In the genomic region with DNA sequence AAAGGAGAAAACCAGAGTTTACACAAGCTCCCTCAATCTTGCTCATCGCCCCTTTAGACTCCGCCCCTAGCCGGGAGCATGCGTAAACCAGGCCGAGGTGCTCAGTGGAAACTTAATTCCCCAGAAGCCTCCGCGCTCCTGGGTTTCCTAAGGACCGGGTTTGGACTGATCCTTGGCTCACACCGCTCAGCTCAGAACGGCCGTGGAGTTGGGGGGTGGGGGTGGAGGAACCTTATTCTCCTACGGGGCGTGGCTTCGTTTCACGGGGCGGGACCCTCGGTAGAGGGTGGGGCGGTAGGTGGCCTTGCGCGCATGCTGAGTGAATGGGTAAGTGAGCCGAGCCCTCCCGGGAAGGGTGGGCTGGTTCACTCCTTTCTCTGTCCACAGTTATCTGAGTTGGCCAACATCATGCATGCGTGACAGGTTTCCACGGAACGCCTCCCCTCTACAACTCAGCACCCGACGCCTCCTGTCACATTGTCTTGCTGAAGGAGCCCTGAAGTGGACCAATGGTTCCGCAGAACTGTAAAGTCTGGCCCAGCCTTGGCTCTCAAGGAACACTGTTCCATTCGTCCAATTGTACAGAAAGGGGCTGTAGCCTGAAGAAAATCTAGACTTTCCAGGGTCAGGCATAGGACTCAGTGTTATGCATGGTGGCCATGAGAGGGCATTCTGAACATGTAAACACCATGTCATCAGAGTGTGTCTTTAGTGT, we compare ENCODE assay signal across 8 mouse cellular contexts. TPM values are rescaled to one million over a fixed set of nuclear protein-coding genes. Genes with fewer than 3 reads are reported as not detected.
DNase-seq lines count a peak whose midpoint lies in the region; ATAC-seq and TF ChIP-seq lines count a peak whose summit lies in the region.

No protein-coding gene starts in this region.

- no peaks in the 10 kb centered on the region for H3K9me3 ChIP-seq in G1E (replicated peaks)
- no peaks in the 10 kb centered on the region for H3K9me3 ChIP-seq in forebrain, embryonic 11.5 days (ENCODE audit: control insufficient read depth, low read length)
- H3K9me3 ChIP-seq in heart, embryonic 16.5 days (replicated peaks; ENCODE audit: control insufficient read depth, low read length), result no peaks in the 10 kb centered on the region
- no peaks in the 10 kb centered on the region for H3K9me3 ChIP-seq in liver, embryonic 16.5 days (replicated peaks; ENCODE audit: control insufficient read depth, low read length)
- no peaks in the 10 kb centered on the region for H3K9me3 ChIP-seq in neural tube, embryonic 11.5 days (ENCODE audit: control insufficient read depth, low read length)

- peak overlapping the region; percentile 69; the same call in 1 of the 2 replicates for H3K4me3 ChIP-seq in G1E (ENCODE audit: low read depth, low read length)
- peak overlapping the region; percentile 28 for H3K4me3 ChIP-seq in forebrain, embryonic 11.5 days (ENCODE audit: low read depth, low read length)
- peak overlapping the region; percentile 49 for H3K4me3 ChIP-seq in heart, embryonic 16.5 days (ENCODE audit: low read length)
- H3K4me3 ChIP-seq in liver, embryonic 16.5 days (ENCODE audit: low read depth, low read length), result peak overlapping the region; percentile 56
- H3K4me3 ChIP-seq in neural tube, embryonic 11.5 days (ENCODE audit: low read depth, low read length), result peak overlapping the region; percentile 37

- H3K27me3 ChIP-seq in G1E (ENCODE audit: insufficient read depth, low read length), result peaks cover 49% of the 10 kb centered on the region
- H3K27me3 ChIP-seq in forebrain, embryonic 11.5 days (ENCODE audit: control insufficient read depth, insufficient read depth, low read length), result peaks cover 6% of the 10 kb centered on the region; the same call in 1 of the 2 replicates
- peaks cover 18% of the 10 kb centered on the region; the same call in 1 of the 2 replicates for H3K27me3 ChIP-seq in heart, embryonic 16.5 days (ENCODE audit: control insufficient read depth, insufficient read depth, low read length)
- peaks cover 29% of the 10 kb centered on the region for H3K27me3 ChIP-seq in liver, embryonic 16.5 days (ENCODE audit: control insufficient read depth, insufficient read depth, low read depth, low read length)
- peaks cover 19% of the 10 kb centered on the region for H3K27me3 ChIP-seq in neural tube, embryonic 11.5 days (ENCODE audit: control insufficient read depth, insufficient read depth, low read length)

- peaks cover 85% of the 10 kb centered on the region for H3K4me1 ChIP-seq in G1E (ENCODE audit: insufficient read depth, low read depth, low read length)
- H3K4me1 ChIP-seq in forebrain, embryonic 11.5 days (replicated peaks; ENCODE audit: control insufficient read depth, insufficient read depth, low read length), result no peaks in the 10 kb centered on the region; the same call in 1 of the 2 replicates
- peaks cover 13% of the 10 kb centered on the region for H3K4me1 ChIP-seq in heart, embryonic 16.5 days (ENCODE audit: control insufficient read depth, insufficient read depth, low read length)
- peaks cover 19% of the 10 kb centered on the region for H3K4me1 ChIP-seq in liver, embryonic 16.5 days (ENCODE audit: control insufficient read depth, low read depth, low read length)
- peaks cover 18% of the 10 kb centered on the region for H3K4me1 ChIP-seq in neural tube, embryonic 11.5 days (ENCODE audit: control insufficient read depth, insufficient read depth, low read length)

- peak overlapping the region; percentile 97 for H3K4me2 ChIP-seq in forebrain, embryonic 11.5 days (ENCODE audit: low read depth, low read length, severe bottlenecking)
- peak overlapping the region; percentile 71 for H3K4me2 ChIP-seq in heart, embryonic 16.5 days (ENCODE audit: low read depth, low read length)
- peak overlapping the region; percentile 73 for H3K4me2 ChIP-seq in liver, embryonic 16.5 days (ENCODE audit: low read depth, low read length)
- peak overlapping the region; percentile 98 for H3K4me2 ChIP-seq in neural tube, embryonic 11.5 days (ENCODE audit: low read depth)

- WGBS in forebrain, embryonic 11.5 days, result 1% methylated on average over 29 of the region's 29 CpGs
- 1% methylated on average over 29 of the region's 29 CpGs for WGBS in heart, embryonic 16.5 days
- WGBS in liver, embryonic 16.5 days (ENCODE audit: insufficient replicate concordance), result under 1% methylated on average over 29 of the region's 29 CpGs
- under 1% methylated on average over 29 of the region's 29 CpGs for WGBS in neural tube, embryonic 11.5 days

- peak; percentile 31; the same call in 1 of the 2 replicates for ATAC-seq in G1E (ENCODE audit: extremely low read depth, insufficient number of reproducible peaks, low FRiP score, poor library complexity, severe bottlenecking)
- peak; percentile 72 for ATAC-seq in forebrain, embryonic 11.5 days (replicated peaks; ENCODE audit: low FRiP score)
- ATAC-seq in heart, embryonic 16.5 days (replicated peaks; ENCODE audit: extremely low read depth, insufficient read depth, low FRiP score), result peak; percentile 75
- ATAC-seq in liver, embryonic 16.5 days (ENCODE audit: low read depth), result peak; percentile 69
- peak; percentile 70 for ATAC-seq in neural tube, embryonic 11.5 days (ENCODE audit: insufficient read depth, low FRiP score, low TSS enrichment)

- DNase-seq in G1E (ENCODE audit: low spot score), result no peak
- DNase-seq in brain, embryonic 18.5 days (ENCODE audit: low read depth, low spot score), result peak; percentile 71
- DNase-seq in forebrain, embryonic 11.5 days (ENCODE audit: low spot score), result peak; percentile 82
- DNase-seq in kidney, postnatal 14 days, result peak; percentile 88
- peak; percentile 75 for DNase-seq in neural tube, embryonic 11.5 days (ENCODE audit: low spot score)
- peak; percentile 76 for DNase-seq in testis, postnatal 14 days (ENCODE audit: low spot score)

- no peak for TF ChIP-seq CTCF in G1E (IDR thresholded peaks at IDR 0.05; ENCODE audit: low read depth, low read length)

- H3K9ac ChIP-seq in forebrain, embryonic 11.5 days (ENCODE audit: low read length), result peak overlapping the region; percentile 43; the same call in 1 of the 2 replicates
- peak overlapping the region; percentile 60 for H3K9ac ChIP-seq in heart, embryonic 16.5 days (ENCODE audit: low read length)
- H3K9ac ChIP-seq in liver, embryonic 16.5 days (ENCODE audit: low read depth, low read length), result peak overlapping the region; percentile 45; the same call in 1 of the 2 replicates
- peak overlapping the region; percentile 44 for H3K9ac ChIP-seq in neural tube, embryonic 11.5 days (ENCODE audit: low read length)

- H3K36me3 ChIP-seq in G1E (replicated peaks), result peaks cover 29% of the 10 kb centered on the region
- no peaks in the 10 kb centered on the region for H3K36me3 ChIP-seq in forebrain, embryonic 11.5 days (ENCODE audit: control insufficient read depth, insufficient read depth, low read length)
- H3K36me3 ChIP-seq in heart, embryonic 16.5 days (ENCODE audit: control insufficient read depth, insufficient read depth), result peaks cover 4% of the 10 kb centered on the region; the same call in 1 of the 2 replicates
- no peaks in the 10 kb centered on the region for H3K36me3 ChIP-seq in liver, embryonic 16.5 days (ENCODE audit: control insufficient read depth, insufficient read depth)
- H3K36me3 ChIP-seq in neural tube, embryonic 11.5 days (ENCODE audit: control insufficient read depth, insufficient read depth, low read length), result no peaks in the 10 kb centered on the region

- no peak overlapping the region for H3K27ac ChIP-seq in forebrain, embryonic 11.5 days (ENCODE audit: low read depth, low read length)
- H3K27ac ChIP-seq in heart, embryonic 16.5 days (ENCODE audit: low read length), result no peak overlapping the region
- H3K27ac ChIP-seq in liver, embryonic 16.5 days (ENCODE audit: low read length), result no peak overlapping the region
- H3K27ac ChIP-seq in neural tube, embryonic 11.5 days (ENCODE audit: low read depth, low read length), result 0 out of 2 replicates have a peak overlapping the region, but pooled peaks have one; percentile 3

RNA-seq across cellular contexts. Expression of gene Rnf208, which starts 1.2 kb away (rescaled TPM):
- total RNA-seq in G1E (2014; fragmentation: Nextera tagmentation) (14.7 and 18.4 TPM in 2 replicates), G1E (2017) (0.22 and 0.41 TPM in 2 replicates)
- 54.7 and 72.0 TPM in 2 replicates for polyA plus RNA-seq in G1E (2012)
- polyA plus RNA-seq in forebrain, embryonic 11.5 days (2014; fragmentation: Nextera tagmentation; extraction: Ambion mirVana), result 33.0 and 37.6 TPM in 2 replicates
- 3.7 and 5.2 TPM in 2 replicates for polyA plus RNA-seq in heart, embryonic 16.5 days (2015; fragmentation: Nextera tagmentation; extraction: Ambion mirVana)
- polyA plus RNA-seq in liver, embryonic 16.5 days (2015; fragmentation: Nextera tagmentation; extraction: Ambion mirVana), result 0.77 TPM in 1 of 2 replicates, not detected in the other
- polyA plus RNA-seq in neural tube, embryonic 11.5 days (2014; fragmentation: Nextera tagmentation; extraction: Ambion mirVana), result 29.9 and 34.0 TPM in 2 replicates

RNA-seq across cellular contexts. Expression of gene Cysrt1, which starts 1.4 kb away (rescaled TPM):
- total RNA-seq in G1E (2014; fragmentation: Nextera tagmentation), result not detected in 2 replicates
- not detected in 2 replicates for total RNA-seq in G1E (2017)
- not detected in 2 replicates for polyA plus RNA-seq in G1E (2012)
- not detected in 2 replicates for polyA plus RNA-seq in forebrain, embryonic 11.5 days (2014; fragmentation: Nextera tagmentation; extraction: Ambion mirVana)
- polyA plus RNA-seq in heart, embryonic 16.5 days (2015; fragmentation: Nextera tagmentation; extraction: Ambion mirVana), result 0.17 TPM in 1 of 2 replicates, not detected in the other
- not detected in 2 replicates for polyA plus RNA-seq in liver, embryonic 16.5 days (2015; fragmentation: Nextera tagmentation; extraction: Ambion mirVana)
- not detected in 2 replicates for polyA plus RNA-seq in neural tube, embryonic 11.5 days (2014; fragmentation: Nextera tagmentation; extraction: Ambion mirVana)

RNA-seq across cellular contexts. Expression of gene Rnf224, which starts 4.3 kb away (rescaled TPM):
- total RNA-seq in G1E (2014; fragmentation: Nextera tagmentation) (not detected in 2 replicates), G1E (2017) (0.35 and 0.66 TPM in 2 replicates)
- 0.09 and 0.13 TPM in 2 replicates for polyA plus RNA-seq in G1E (2012)
- not detected in 2 replicates for polyA plus RNA-seq in forebrain, embryonic 11.5 days (2014; fragmentation: Nextera tagmentation; extraction: Ambion mirVana)
- not detected in 2 replicates for polyA plus RNA-seq in heart, embryonic 16.5 days (2015; fragmentation: Nextera tagmentation; extraction: Ambion mirVana)
- polyA plus RNA-seq in liver, embryonic 16.5 days (2015; fragmentation: Nextera tagmentation; extraction: Ambion mirVana), result not detected in 2 replicates
- not detected in 2 replicates for polyA plus RNA-seq in neural tube, embryonic 11.5 days (2014; fragmentation: Nextera tagmentation; extraction: Ambion mirVana)

RNA-seq across cellular contexts. Expression of gene AL732309.1, which starts 5.8 kb away (rescaled TPM):
- total RNA-seq in G1E (2014; fragmentation: Nextera tagmentation), result 5.6 and 6.3 TPM in 2 replicates
- total RNA-seq in G1E (2017), result 2.6 and 4.2 TPM in 2 replicates
- polyA plus RNA-seq in G1E (2012), result 1.4 TPM in 1 of 2 replicates, not detected in the other
- polyA plus RNA-seq in forebrain, embryonic 11.5 days (2014; fragmentation: Nextera tagmentation; extraction: Ambion mirVana), result 5.1 and 5.8 TPM in 2 replicates
- polyA plus RNA-seq in heart, embryonic 16.5 days (2015; fragmentation: Nextera tagmentation; extraction: Ambion mirVana), result 2.2 and 3.1 TPM in 2 replicates
- 1.4 and 1.8 TPM in 2 replicates for polyA plus RNA-seq in liver, embryonic 16.5 days (2015; fragmentation: Nextera tagmentation; extraction: Ambion mirVana)
- 5.1 and 6.6 TPM in 2 replicates for polyA plus RNA-seq in neural tube, embryonic 11.5 days (2014; fragmentation: Nextera tagmentation; extraction: Ambion mirVana)

RNA-seq across cellular contexts. Expression of gene Slc34a3, which starts 6.7 kb away (rescaled TPM):
- total RNA-seq in G1E (2014; fragmentation: Nextera tagmentation), result 0.63 TPM in 1 of 2 replicates, not detected in the other
- total RNA-seq in G1E (2017), result not detected in 2 replicates
- 0.91 and 0.95 TPM in 2 replicates for polyA plus RNA-seq in G1E (2012)
- polyA plus RNA-seq in forebrain, embryonic 11.5 days (2014; fragmentation: Nextera tagmentation; extraction: Ambion mirVana), result not detected in 2 replicates
- polyA plus RNA-seq in heart, embryonic 16.5 days (2015; fragmentation: Nextera tagmentation; extraction: Ambion mirVana), result not detected in 2 replicates
- 0.08 TPM in 1 of 2 replicates, not detected in the other for polyA plus RNA-seq in liver, embryonic 16.5 days (2015; fragmentation: Nextera tagmentation; extraction: Ambion mirVana)
- polyA plus RNA-seq in neural tube, embryonic 11.5 days (2014; fragmentation: Nextera tagmentation; extraction: Ambion mirVana), result not detected in 2 replicates
